Mouse (Mus musculus) layer of hippocampus, postnatal 25 days (tissue): ENCODE measurements around the gene Greb1. TPM values are rescaled to one million over a fixed set of nuclear protein-coding genes. Genes with fewer than 3 reads are reported as not detected.
A peak's percentile ranks its signal among the peaks of the same experiment; 100 is the strongest.

ENCODE experiments used
- DNase-seq, 2 experiments: peaks; one replicate each; pipeline ENCODE4 v3.0.0; 2022; ENCODE audit warnings: mixed read lengths in 2 of 2, low spot score in 1 of 2; ENCODE audit errors: extremely low spot score in 1 of 2
- total RNA-seq, 2 experiments: library from RNA; stranded (reverse); gene quantifications; 2 replicates each; pipeline ENCODE4 v1.2.3; 2021

The Greb1 gene
- total RNA-seq, result under 1 TPM; 0.85 to 0.91 TPM

GRCm38 (mm10) chr12:16800259-16800958 is at the start of gene Greb1:
Greb1 (minus strand) TSS chr12:16800886.
- no peak for DNase-seq

- no peak for DNase-seq
Measured at GRCm38 (mm10) chr12:16849821-16850220, 49.1 kb upstream of the Greb1 start.

GRCm38 (mm10) chr12:16848501-16848900 is 47.8 kb upstream of the Greb1 start:
- no peak for DNase-seq

- no peak for DNase-seq
Measured at GRCm38 (mm10) chr12:16847204-16847792, 46.6 kb upstream of the Greb1 start.

GRCm38 (mm10) chr12:16844623-16845592 is 44.2 kb upstream of the Greb1 start:
- DNase-seq, result no peak

- no peak for DNase-seq
Measured at GRCm38 (mm10) chr12:16840842-16841782, 40.4 kb upstream of the Greb1 start.

- no peak for DNase-seq
Measured at GRCm38 (mm10) chr12:16837766-16838165, 37.1 kb upstream of the Greb1 start.

- peak in 1 of 2 experiments; percentile 27 for DNase-seq
Measured at GRCm38 (mm10) chr12:16836188-16836587, 35.5 kb upstream of the Greb1 start.

GRCm38 (mm10) chr12:16834701-16835100 is 34.0 kb upstream of the Greb1 start:
- no peak for DNase-seq

GRCm38 (mm10) chr12:16831071-16831470 is 30.4 kb upstream of the Greb1 start:
- no peak for DNase-seq

GRCm38 (mm10) chr12:16829785-16830184 is 29.1 kb upstream of the Greb1 start:
- no peak for DNase-seq

- DNase-seq, result peak in 1 of 2 experiments; percentile 63
Measured at GRCm38 (mm10) chr12:16828505-16828904, 27.8 kb upstream of the Greb1 start.

GRCm38 (mm10) chr12:16823701-16824100 is 23.0 kb upstream of the Greb1 start:
- no peak for DNase-seq

GRCm38 (mm10) chr12:16822181-16822734 is 21.6 kb upstream of the Greb1 start:
- no peak for DNase-seq

- no peak for DNase-seq
Measured at GRCm38 (mm10) chr12:16820761-16821160, 20.1 kb upstream of the Greb1 start.

- DNase-seq, result no peak
Measured at GRCm38 (mm10) chr12:16818513-16818912, 17.8 kb upstream of the Greb1 start.

- DNase-seq, result no peak
Measured at GRCm38 (mm10) chr12:16817147-16817546, 16.5 kb upstream of the Greb1 start.

- no peak for DNase-seq
Measured at GRCm38 (mm10) chr12:16811477-16811876, 10.8 kb upstream of the Greb1 start.
